Mouse (Mus musculus): ENCODE results near the gene Tnfrsf19.

Gene Tnfrsf19

GRCm38 (mm10) chr14:61019880-61020279 lies 26.4 kb downstream of the Tnfrsf19 start:
- DNase-seq = no peak

- DNase-seq = no peak
Measured at GRCm38 (mm10) chr14:61014544-61014943, 31.7 kb downstream of the Tnfrsf19 start.

- DNase-seq = no peak
Measured at GRCm38 (mm10) chr14:61012397-61012931, 33.8 kb downstream of the Tnfrsf19 start.

GRCm38 (mm10) chr14:61011621-61012174 lies 34.6 kb downstream of the Tnfrsf19 start:
- no peak for DNase-seq

- DNase-seq = no peak
Measured at GRCm38 (mm10) chr14:61005127-61005837, 41.0 kb downstream of the Tnfrsf19 start.

- DNase-seq = no peak
Measured at GRCm38 (mm10) chr14:61003676-61004075, 42.6 kb downstream of the Tnfrsf19 start.

GRCm38 (mm10) chr14:61000072-61000471 lies 46.2 kb downstream of the Tnfrsf19 start:
- DNase-seq = no peak

GRCm38 (mm10) chr14:60996556-60996955 lies 49.7 kb downstream of the Tnfrsf19 start:
- no peak for DNase-seq

GRCm38 (mm10) chr14:60993506-60993905 lies 52.8 kb downstream of the Tnfrsf19 start:
- no peak for DNase-seq

- DNase-seq = no peak
Measured at GRCm38 (mm10) chr14:60993092-60993491, 53.2 kb downstream of the Tnfrsf19 start.

- DNase-seq = no peak
Measured at GRCm38 (mm10) chr14:60992144-60992543, 54.1 kb downstream of the Tnfrsf19 start.

- DNase-seq = no peak
Measured at GRCm38 (mm10) chr14:60988228-60988627, 58.1 kb downstream of the Tnfrsf19 start.

- no peak for DNase-seq
Measured at GRCm38 (mm10) chr14:60986926-60987325, 59.4 kb downstream of the Tnfrsf19 start.

GRCm38 (mm10) chr14:60985077-60985476 lies 61.2 kb downstream of the Tnfrsf19 start:
- DNase-seq = no peak

- DNase-seq = no peak
Measured at GRCm38 (mm10) chr14:60984266-60984665, 62.0 kb downstream of the Tnfrsf19 start.

- no peak for DNase-seq
Measured at GRCm38 (mm10) chr14:60982126-60982525, 64.2 kb downstream of the Tnfrsf19 start.

GRCm38 (mm10) chr14:60980244-60980887 lies 65.9 kb downstream of the Tnfrsf19 start:
- no peak for DNase-seq

- DNase-seq = no peak
Measured at GRCm38 (mm10) chr14:60978129-60978528, 68.2 kb downstream of the Tnfrsf19 start.

GRCm38 (mm10) chr14:60976231-60976630 lies 70.1 kb downstream of the Tnfrsf19 start:
- no peak for DNase-seq

- peak; percentile 2 for DNase-seq
Measured at GRCm38 (mm10) chr14:60975736-60976135, 70.6 kb downstream of the Tnfrsf19 start.

GRCm38 (mm10) chr14:60970961-60971360 lies 75.3 kb downstream of the Tnfrsf19 start:
- DNase-seq = no peak

- no peak for DNase-seq
Measured at GRCm38 (mm10) chr14:60966061-60966460, 80.2 kb downstream of the Tnfrsf19 start.

- DNase-seq = no peak
Measured at GRCm38 (mm10) chr14:60964016-60964810, 82.1 kb downstream of the Tnfrsf19 start.

Measured in kidney, adult 11 months (tissue).